ENCODE assay signal across 8 mouse cellular contexts in the genomic region with DNA sequence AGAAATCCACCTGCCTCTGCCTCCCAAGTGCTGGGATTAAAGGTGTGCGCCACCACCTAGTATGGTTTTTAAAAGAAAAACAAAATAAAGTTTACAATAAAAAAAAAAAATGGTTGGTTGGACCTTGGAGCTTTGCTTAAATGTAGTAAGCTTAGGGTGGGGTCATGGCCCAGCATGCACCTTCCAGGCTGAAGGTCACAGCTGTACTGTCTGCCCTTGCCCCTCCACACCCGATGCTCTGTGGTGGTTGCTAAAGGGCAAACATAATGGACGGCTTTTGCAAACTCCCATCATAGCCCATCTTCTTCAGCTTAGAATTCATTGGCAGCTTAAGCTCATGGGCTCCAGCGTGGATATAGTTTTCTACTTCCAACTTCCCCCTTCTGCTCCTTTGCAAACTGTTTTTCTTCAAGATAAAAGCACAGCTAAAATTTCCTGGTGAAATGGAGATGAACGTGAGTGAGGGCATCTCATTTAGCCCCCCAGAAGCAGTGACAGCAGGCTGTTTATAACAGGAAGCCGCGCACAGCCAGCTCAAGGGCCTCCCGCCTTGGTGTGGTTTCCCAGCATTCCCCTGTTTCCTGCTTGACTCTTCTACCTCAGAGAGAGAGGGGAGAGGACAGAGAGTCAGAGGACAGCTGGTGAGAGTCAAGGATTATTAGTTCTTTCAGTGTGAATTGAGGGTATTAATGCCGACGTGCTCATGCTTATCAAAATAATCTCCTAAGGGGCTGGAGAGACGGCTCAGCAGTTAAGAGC. TPM values are rescaled to one million over a fixed set of nuclear protein-coding genes. Genes with fewer than 3 reads are reported as not detected.
DNase-seq lines count a peak whose midpoint lies in the region; ATAC-seq and TF ChIP-seq lines count a peak whose summit lies in the region.

No protein-coding gene starts in this region.

- TF ChIP-seq EP300 in MEL (IDR thresholded peaks at IDR 0.05; ENCODE audit: low read depth in 1 of 2, low read length in 2 of 2) = peak in 1 of 2 experiments; percentile 33; a peak in 1 of 4 replicates

- TF ChIP-seq POLR2A in MEL (IDR thresholded peaks at IDR 0.05; ENCODE audit: control insufficient read depth in 1 of 2, insufficient read depth in 1 of 2, low read depth in 1 of 2, low read length in 2 of 2, poor library complexity in 1 of 2) = peak; percentile 47 to 60; a peak in 3 of 4 replicates

- peak; percentile 35 to 43 for DNase-seq in B cell, adult 2 months
- peak; percentile 80 for DNase-seq in MEL (ENCODE audit: low read depth, low spot score)
- peak; percentile 78 for DNase-seq in induced T-regulatory cell, adult 2 months (ENCODE audit: low read depth)
- peak; percentile 59 to 69 for DNase-seq in lung, postnatal 4 days
- DNase-seq in thymus, postnatal 36 days = peak; percentile 85 to 87
- DNase-seq in midbrain, embryonic 14.5 days = no peak
- DNase-seq in Muller cell, postnatal 12 days (ENCODE audit: inconsistent ontology term) = no peak

- no peak for ATAC-seq in midbrain, embryonic 14.5 days (ENCODE audit: low FRiP score, low TSS enrichment)
- no peak for ATAC-seq in frontal cortex, adult (ENCODE audit: low TSS enrichment)

- H3K4me1 ChIP-seq in MEL (ENCODE audit: control insufficient read depth in 1 of 2, insufficient read depth in 2 of 2, low read length in 2 of 2) = peaks cover 4 to 23% of the 10 kb centered on the region in 2 experiments; a peak in 3 of 4 replicates
- no peaks in the 10 kb centered on the region for H3K4me1 ChIP-seq in midbrain, embryonic 14.5 days (ENCODE audit: control insufficient read depth, insufficient read depth, low read length)

- TF ChIP-seq CTCF in MEL (IDR thresholded peaks at IDR 0.05 in 2 of 3, conservative IDR thresholded peaks at IDR 0.05 in 1 of 3; ENCODE audit: control insufficient read depth in 1 of 3, insufficient read depth in 1 of 3, low read depth in 2 of 3, low read length in 3 of 3, poor library complexity in 1 of 3, severe bottlenecking in 1 of 3) = no peak

- H3K27ac ChIP-seq in MEL (ENCODE audit: control insufficient read depth, low read depth, low read length) = peak overlapping the region; percentile 94
- no peak overlapping the region for H3K27ac ChIP-seq in midbrain, embryonic 14.5 days (replicated peaks; ENCODE audit: low read depth, low read length)

- WGBS in midbrain, embryonic 14.5 days = 80% methylated on average over 11 of the region's 11 CpGs

- peak overlapping the region; percentile 74 for H3K9ac ChIP-seq in MEL (ENCODE audit: control insufficient read depth, low read depth, low read length, poor library complexity, severe bottlenecking)
- no peak overlapping the region for H3K9ac ChIP-seq in midbrain, embryonic 14.5 days (replicated peaks; ENCODE audit: low read length)

- peaks cover 0 to 30% of the 10 kb centered on the region in 2 experiments; a peak in 2 of 4 replicates for H3K36me3 ChIP-seq in MEL (ENCODE audit: control insufficient read depth in 1 of 2, insufficient read depth in 2 of 2, low read length in 2 of 2)
- H3K36me3 ChIP-seq in midbrain, embryonic 14.5 days (ENCODE audit: control insufficient read depth, insufficient read depth, low read length) = no peaks in the 10 kb centered on the region

- H3K4me3 ChIP-seq in MEL (ENCODE audit: control insufficient read depth in 1 of 2, insufficient read depth in 1 of 2, low read depth in 2 of 2, low read length in 2 of 2) = peak overlapping the region; percentile 46 to 50
- no peak overlapping the region for H3K4me3 ChIP-seq in midbrain, embryonic 14.5 days (replicated peaks; ENCODE audit: low read depth, low read length)

- no peaks in the 10 kb centered on the region for H3K9me3 ChIP-seq in MEL (replicated peaks; ENCODE audit: insufficient read depth, low read length)
- H3K9me3 ChIP-seq in midbrain, embryonic 14.5 days (ENCODE audit: control insufficient read depth, low read length) = no peaks in the 10 kb centered on the region

- H3K4me2 ChIP-seq in midbrain, embryonic 14.5 days (ENCODE audit: low read length) = no peak overlapping the region

- no peaks in the 10 kb centered on the region for H3K27me3 ChIP-seq in MEL (ENCODE audit: control insufficient read depth in 1 of 2, insufficient read depth in 2 of 2, low read length in 2 of 2)
- no peaks in the 10 kb centered on the region for H3K27me3 ChIP-seq in midbrain, embryonic 14.5 days (ENCODE audit: control insufficient read depth, insufficient read depth, low read length)

- TF ChIP-seq RAD21 in MEL (IDR thresholded peaks at IDR 0.05; ENCODE audit: low read depth, low read length) = no peak

- H3K79me2 ChIP-seq in MEL (ENCODE audit: control insufficient read depth, insufficient read depth, low read length, poor library complexity) = peaks cover 8% of the 10 kb centered on the region; the same call in 1 of the 2 replicates

TF ChIP-seq in MEL, 35 proteins besides CTCF, POLR2A, EP300 and RAD21:
- TF ChIP-seq MYC (IDR thresholded peaks at IDR 0.05; ENCODE audit: low read depth, low read length) (peak; percentile 12; the same call in 1 of the 2 replicates), MXI1 (IDR thresholded peaks at IDR 0.05; ENCODE audit: low read depth, low read length) (peak; percentile 46; the same call in 1 of the 2 replicates), KAT2A (conservative IDR thresholded peaks at IDR 0.05; ENCODE audit: low read depth, low read length) (0 out of 2 replicates have a peak, but pooled peaks have one; percentile 26), BHLHE40 (IDR thresholded peaks at IDR 0.05; ENCODE audit: borderline replicate concordance, low read depth, low read length) (peak; percentile 41; the same call in 1 of the 2 replicates), USF2 (IDR thresholded peaks at IDR 0.05; ENCODE audit: borderline replicate concordance in 1 of 2, insufficient read depth in 1 of 2, low read depth in 1 of 2, low read length in 2 of 2) (no peak), CHD2 (IDR thresholded peaks at IDR 0.05; ENCODE audit: low read length) (no peak), UBTF (IDR thresholded peaks at IDR 0.05; ENCODE audit: borderline replicate concordance, insufficient read depth, low read depth, low read length) (no peak), TAL1 (IDR thresholded peaks at IDR 0.05; ENCODE audit: low read length) (no peak), TBP (IDR thresholded peaks at IDR 0.05; ENCODE audit: low read depth, low read length) (peak; percentile 66), TCF12 (IDR thresholded peaks at IDR 0.05; ENCODE audit: low read depth, low read length) (peak; percentile 31; the same call in 1 of the 2 replicates), RCOR1 (IDR thresholded peaks at IDR 0.05; ENCODE audit: low read depth, low read length) (no peak), MAX (IDR thresholded peaks at IDR 0.05; ENCODE audit: low read length) (no peak), ETS1 (IDR thresholded peaks at IDR 0.05; ENCODE audit: low read depth, low read length) (peak; percentile 31; the same call in 1 of the 2 replicates), SIN3A (IDR thresholded peaks at IDR 0.05; ENCODE audit: low read length) (peak; percentile 49), MAZ (IDR thresholded peaks at IDR 0.05; ENCODE audit: low read depth, low read length) (0 out of 2 replicates have a peak, but pooled peaks have one; percentile 53), HCFC1 (IDR thresholded peaks at IDR 0.05; ENCODE audit: low read depth, low read length) (peak; percentile 70), ZKSCAN1 (IDR thresholded peaks at IDR 0.05; ENCODE audit: low read depth, low read length) (no peak), GATA1 (IDR thresholded peaks at IDR 0.05; ENCODE audit: low read depth, low read length) (0 out of 2 replicates have a peak, but pooled peaks have one; percentile 1), E2F4 (IDR thresholded peaks at IDR 0.05; ENCODE audit: borderline replicate concordance, low read depth, low read length) (peak; percentile 72), ELF1 (IDR thresholded peaks at IDR 0.05; ENCODE audit: low read depth, low read length) (peak; percentile 60), SMC3 (IDR thresholded peaks at IDR 0.05; ENCODE audit: low read depth, low read length) (no peak), JUND (IDR thresholded peaks at IDR 0.05; ENCODE audit: low read depth, low read length) (no peak), GABPA (IDR thresholded peaks at IDR 0.05; ENCODE audit: low read depth, low read length) (no peak), NELFE (IDR thresholded peaks at IDR 0.05; ENCODE audit: low read depth, low read length) (peak; percentile 54)

RNA-seq across cellular contexts. Expression of gene Lrrc8b, which starts 27.7 kb away (rescaled TPM):
- total RNA-seq in MEL (2012; rRNA removed) = 6.9 and 7.4 TPM in 2 replicates
- 10 to 100 TPM in 1 of 2 experiments, not detected in 1; 14.0 TPM for polyA plus RNA-seq in MEL (2012; ENCODE audit: insufficient read depth in 1 of 2, insufficient read length in 2 of 2, low read depth in 1 of 2, low replicate concordance in 2 of 2, missing spikeins in 1 of 2)
- 23.9 and 28.5 TPM in 2 replicates for polyA plus RNA-seq in midbrain, embryonic 14.5 days (2014; fragmentation: Nextera tagmentation; extraction: Ambion mirVana)

Comparison
In these comparisons a context has a peak if more than half of its experiments do, and no peak if none do; other contexts are left out.
1. DNase-seq: peak in B cell, adult 2 months (2 of 2), MEL (single experiment), induced T-regulatory cell, adult 2 months (single experiment), lung, postnatal 4 days (2 of 2) and thymus, postnatal 36 days (2 of 2); none in midbrain, embryonic 14.5 days (single experiment) and Muller cell, postnatal 12 days (single experiment).